Mouse (Mus musculus) urinary bladder, postnatal 4 days (tissue): ENCODE data around the gene Zgpat.

Experiments
- DNase-seq, 2 experiments: peaks; one replicate each; pipeline ENCODE4 v3.0.0; 2021 to 2022; ENCODE audit warnings: low spot score in 2 of 2

Gene Zgpat

DNA sequence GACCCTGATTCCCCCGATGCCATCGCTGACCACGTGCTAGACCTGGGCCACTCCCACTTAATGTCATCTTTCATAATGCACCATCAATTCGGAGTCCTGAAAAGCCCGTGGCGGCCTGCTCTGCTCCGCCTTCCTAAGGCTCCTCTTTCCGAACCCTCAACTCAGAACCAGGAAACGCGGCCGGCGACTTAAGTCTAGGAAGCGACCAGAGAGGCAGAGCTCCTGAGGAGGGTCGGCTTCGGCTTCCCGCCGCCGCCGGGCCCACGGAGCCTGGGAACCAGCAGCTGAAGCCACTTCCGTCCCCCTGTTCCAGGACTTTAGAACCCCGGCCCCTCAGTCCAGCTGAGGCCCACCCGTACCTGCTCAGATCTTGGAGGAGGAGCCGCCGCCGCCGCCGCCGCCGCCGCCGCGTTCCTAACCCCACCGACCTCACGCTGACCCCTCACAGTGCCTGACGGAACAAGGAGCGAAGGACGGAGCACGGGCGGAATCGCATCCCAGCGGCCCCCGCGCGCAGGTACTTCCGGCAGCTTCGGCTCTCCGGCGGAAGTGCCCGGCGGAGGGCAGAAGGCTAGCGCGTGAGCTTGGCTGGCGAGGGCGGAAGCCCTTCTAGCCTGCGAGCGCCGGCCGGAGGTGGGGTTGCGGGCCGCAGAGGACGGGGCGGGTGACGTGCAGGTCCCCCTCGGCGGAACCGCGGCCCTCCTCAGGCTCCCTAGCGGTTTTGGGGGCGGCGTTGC, at the start of gene Zgpat, which contains the start of gene Arfrp1:
TSS of gene Zgpat (plus strand) at position 69 of the 737 bp plus-strand sequence.
TSS of gene Arfrp1 (minus strand) at position 545 of the 737 bp plus-strand sequence.
- peak; percentile 81 to 87 for DNase-seq

DNA sequence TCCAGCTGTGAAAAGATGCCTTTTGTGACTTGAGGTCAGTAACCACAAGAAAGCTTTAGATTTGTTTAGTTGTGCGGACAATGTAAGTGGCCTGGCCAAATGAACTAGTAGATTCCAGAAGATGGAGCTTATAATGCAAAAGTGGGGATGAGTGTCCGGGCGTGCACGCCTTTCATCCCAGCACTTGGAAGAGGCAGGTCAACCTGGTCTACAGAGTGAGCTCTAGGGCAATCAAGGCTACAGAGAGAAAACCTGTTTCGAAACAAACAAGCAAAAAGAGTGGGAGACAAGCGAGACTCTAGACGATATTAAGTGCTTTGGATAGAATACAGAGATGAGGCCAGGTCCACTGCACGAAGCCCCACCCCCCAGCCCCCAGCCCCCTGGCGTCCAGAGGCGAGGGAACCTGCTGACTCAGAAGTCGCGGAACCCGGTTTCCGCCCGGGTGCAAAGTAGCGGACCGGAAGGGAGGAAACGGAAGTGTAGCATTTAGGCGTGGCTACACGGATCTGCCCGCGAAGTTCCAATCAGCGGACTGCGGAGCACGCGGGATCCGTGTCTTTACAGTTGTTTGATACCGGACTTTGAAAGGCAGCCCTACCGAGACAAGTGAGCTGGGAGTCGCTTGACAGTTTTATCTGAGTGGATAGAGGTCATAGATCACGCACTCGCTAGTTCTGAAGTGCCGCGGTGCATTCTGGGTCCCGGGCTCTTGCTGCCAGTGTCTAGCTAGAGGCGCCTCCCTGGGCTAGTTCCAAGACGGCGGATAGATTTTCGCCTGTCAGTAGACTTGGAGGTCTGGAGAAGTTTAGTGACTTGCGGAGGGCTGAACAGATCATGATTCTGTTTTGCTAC, 45.3 kb upstream of the Zgpat start, which contains the start of gene Rtel1:
TSS of gene Rtel1 (plus strand) at position 492 of the 855 bp plus-strand sequence.
- peak; percentile 75 to 82 for DNase-seq

DNA sequence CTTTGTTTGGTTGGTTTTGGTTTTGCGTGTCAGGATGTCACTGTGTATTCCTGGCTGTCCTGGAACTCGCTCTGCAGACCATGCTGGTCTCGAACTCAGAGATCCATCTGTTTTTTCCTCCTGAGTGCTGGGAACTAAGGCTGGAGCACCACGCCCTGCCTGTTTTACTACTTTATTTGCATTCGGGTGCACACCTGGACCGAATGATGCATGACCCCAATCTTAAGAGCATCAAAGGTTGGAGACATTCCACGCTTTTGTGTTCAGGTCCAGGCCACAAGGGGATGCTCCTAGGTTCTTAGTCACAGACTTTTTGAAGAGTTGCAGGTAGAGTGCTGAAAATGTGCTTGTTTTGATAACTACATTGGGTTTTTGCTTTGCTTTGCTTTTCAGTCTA, 44.6 kb upstream of the Zgpat start:
- DNase-seq = no peak

DNA sequence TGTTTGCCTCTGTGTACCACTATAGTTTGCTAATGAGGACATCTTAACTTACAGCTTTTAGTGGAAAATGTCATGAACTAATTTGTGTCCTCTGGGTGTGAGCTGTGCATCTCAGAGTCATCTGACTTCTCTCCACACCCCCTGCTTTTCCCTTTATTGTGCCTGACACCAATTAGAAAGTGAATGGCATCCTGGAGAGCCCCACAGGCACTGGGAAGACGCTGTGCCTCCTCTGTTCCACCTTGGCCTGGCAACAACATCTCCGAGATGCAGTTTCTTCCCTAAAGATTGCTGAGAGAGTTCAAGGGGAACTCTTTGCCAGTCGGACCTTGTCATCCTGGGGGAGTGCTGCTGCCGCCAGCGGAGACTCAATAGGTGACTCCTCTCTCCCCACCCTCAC, 42.6 kb upstream of the Zgpat start:
- DNase-seq = no peak

DNA sequence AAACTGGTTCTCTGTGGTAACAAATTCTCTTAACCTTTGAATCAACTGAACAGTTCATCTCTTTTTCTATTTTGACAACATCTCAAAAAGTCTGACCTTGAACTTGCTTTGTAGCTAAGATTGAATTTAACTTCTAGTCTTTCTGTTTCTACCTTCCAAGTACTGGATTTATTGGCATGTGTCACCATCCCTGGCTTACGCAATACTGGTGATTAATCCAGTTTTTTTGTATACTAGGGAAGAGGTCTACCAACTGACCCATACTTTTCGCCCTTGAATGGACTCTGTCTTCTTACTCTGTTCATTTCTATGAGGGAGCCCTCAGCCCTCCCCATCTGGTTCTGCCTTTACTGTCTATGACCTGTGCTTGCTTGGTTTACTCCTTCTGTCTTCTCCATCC, 38.6 kb upstream of the Zgpat start:
- DNase-seq = no peak

DNA sequence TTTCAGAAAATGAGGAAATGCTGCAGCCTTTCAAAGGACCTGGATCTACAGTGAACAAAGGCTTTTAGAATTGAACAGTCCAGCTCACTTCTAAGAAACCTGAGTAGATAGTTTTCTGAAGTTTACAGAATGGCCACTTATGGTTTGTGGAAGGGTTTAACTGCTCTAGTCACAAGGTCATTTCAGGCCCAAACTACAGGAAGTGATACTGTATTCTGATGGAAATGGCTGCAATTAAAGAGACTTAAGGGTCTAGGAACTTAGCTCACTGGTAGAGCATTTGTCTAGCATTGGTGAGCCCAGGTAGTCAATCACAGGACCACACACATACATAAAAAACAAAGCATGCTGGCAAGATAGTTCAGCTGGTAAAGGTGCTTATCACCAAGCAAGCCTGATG, 32.2 kb upstream of the Zgpat start:
- no peak for DNase-seq

DNA sequence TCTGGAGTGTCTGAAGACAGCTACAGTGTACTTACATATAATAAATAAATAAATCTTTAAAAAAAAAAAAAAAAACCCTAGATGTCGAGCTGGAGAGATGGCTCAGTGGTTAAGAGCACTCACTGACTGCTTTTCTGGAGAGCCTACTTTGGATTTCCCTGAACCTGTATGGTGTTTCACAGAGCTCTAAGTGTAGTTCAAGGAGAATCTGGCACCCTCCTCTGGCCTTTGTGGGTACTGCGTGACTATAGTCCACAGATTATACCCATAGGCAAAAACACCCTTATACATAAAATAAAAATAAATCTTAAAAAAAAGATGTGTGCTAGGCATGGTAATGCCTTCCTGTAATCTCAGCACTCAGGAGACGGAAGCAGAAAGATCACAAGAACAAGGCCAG, 30.7 kb upstream of the Zgpat start:
- DNase-seq = peak in 1 of 2 experiments; percentile 66

DNA sequence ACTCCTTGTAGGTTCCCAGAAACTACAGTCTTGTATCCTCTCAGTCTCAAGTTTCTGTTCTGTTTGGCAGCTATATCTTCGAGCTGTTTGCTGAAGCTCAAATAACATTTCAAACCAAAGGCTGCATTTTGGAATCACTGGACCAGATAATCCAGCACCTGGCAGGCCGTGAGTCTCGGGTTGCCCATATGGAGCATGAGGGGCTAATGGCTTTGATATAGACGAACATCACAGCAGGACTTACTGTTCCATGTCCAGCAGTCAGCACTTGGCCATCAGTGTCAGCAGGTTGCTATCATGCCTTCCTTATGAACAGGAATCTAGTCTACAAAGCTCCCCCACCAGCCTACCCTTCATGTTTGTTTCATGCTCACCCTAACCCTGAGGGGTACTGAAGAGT, 24.3 kb upstream of the Zgpat start:
- no peak for DNase-seq

DNA sequence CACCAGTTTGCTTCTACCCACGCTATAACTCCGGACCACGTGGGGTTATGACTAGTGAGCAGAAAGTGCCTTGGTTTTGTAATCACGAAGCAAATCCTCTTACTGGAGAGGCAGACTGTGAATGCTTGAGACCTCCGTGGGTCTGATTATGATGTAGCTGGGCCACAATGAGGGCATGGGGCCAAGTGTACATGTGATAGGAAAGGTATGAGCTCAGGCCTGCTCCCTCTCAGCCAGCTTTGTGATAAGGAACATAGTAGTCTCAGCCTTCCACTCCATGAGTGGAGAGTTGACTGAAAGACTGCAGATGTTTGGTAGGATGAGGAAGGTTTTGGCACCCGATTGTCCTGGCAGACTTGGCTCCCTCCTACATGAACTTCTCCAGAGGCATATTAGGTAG, 22.0 kb upstream of the Zgpat start:
- no peak for DNase-seq

DNA sequence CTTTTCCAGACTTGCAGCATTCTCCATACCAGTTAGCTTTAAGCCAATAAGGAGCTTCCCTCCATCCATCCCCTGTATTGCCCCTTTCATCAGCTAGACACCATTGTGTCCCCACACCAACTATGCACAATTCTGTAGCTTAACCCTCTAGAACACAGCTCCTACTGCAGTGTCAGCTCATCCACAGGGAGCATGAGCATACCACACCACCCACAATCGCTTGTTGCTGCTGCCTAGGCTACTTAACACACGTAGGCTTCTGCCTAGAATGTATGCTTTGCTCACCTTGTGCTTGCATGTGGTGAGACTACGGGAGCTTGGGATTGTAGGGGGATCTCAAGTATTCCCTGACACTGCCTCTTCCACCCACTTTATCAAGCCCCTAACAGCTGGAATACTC, 7.9 kb upstream of the Zgpat start:
- DNase-seq = no peak

DNA sequence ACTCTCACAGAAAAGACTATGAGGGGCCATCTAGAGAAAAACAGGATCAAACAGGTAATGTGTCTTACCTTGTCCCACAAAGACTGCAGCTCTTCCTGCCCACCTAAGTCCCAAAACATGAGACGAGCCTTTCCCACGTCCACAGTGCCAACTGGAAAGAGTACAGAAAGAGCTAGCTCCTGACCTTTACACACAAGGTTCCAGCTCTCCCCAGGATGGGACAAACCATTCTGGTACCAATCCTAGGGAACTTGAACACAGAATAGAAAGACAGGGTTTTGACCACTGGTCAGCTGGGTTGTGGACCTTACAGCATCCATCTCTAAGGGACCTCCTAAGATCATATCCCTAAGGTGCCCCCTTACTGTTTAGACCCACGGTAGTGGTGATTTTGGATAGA, 782 bp upstream of the Zgpat start:
- no peak for DNase-seq

DNA sequence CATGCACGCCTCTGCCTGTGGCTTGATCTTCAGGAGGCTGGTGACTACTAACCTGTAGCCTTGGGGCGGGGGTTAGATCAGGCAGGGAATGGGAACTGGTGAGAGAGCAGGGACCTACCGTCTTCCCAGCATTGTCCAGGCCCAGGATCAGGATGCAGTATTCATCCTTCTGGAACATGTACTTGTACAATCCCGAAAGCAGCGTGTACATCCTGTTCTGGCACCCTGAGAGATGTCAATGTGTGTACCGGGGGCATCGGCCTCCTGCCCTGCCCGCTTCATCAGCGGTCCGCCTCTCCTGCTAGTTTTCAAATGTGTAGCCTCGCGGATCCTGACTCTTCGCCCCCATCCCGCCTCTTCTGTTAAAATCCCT, 255 bp upstream of the Zgpat start:
- no peak for DNase-seq

DNA sequence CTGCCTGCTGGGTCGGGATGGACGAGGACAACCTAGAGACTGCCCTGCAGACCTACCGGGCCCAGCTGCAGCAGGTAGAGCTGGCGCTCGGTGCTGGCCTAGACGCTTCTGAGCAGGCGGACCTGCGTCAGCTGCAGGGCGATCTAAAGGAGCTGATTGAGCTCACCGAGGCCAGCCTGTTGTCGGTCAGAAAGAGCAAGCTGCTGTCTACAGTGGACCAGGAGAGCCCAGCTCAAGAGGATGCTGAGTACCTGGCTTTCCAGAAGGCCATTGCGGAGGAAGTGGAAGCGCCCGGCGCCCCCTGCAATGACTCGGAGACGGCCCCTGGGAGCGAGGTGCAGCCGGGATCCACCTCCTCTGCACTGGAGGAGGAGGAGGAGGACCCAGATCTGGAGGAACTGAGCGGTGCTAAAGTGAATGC, 937 bp downstream of the Zgpat start:
- DNase-seq = no peak

DNA sequence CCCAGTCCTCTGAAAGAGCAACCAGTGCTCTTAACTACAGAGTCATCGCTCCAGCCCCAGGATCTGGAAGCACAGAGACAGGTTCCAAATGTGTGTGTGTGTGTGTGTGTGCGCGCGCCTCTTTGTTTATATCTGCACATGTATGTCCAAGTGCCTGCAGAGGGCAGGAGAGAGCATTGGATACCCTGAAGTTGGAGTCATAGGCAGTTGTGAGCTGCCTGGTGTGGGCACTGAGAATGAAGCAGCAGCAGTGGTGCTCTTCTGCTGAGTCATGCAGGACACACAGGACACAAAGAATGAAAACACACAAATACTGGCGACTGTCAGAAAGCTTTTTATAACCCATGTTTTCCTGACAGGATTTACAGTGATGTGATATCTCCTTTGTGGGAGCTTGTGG, 5.3 kb downstream of the Zgpat start:
- DNase-seq = no peak

DNA sequence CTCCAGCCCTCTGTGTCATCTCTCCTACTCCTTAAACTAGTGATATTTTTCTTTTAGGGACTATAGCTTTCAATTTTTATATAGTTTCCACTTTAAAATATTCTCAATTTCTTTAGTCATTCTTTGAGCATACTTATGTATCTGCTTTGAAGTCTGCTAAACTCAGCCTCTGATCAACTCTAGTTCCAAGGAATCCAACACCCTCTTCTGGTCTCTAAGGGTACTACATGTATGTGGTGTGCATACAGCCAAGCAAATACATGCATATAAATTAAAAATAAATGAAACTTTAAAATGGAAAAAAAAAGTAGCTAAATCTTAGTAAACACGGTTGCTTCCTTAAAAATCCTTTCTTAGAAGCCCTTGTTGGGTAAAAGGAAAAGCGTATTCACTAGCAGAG, 11.1 kb downstream of the Zgpat start:
- DNase-seq = no peak

DNA sequence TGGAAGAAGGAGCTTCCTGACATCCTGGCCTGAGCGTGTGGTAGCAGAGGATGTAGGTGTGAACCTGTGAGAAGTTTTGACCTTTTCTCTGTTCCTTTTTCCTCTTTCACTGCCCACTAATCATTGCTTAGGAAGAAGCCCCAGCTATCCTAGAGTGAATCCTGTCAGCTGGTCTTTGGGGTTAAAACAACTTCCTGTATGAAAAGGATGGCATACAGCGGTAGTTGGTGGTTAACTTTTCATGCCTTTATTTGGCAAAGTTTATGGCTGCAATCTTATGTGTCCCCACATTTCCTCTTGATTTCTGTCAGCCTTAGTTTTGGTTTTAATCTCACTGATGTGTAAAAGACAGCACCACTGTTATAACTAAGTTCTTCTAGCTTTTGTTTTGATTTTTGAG, 12.5 kb downstream of the Zgpat start:
- no peak for DNase-seq

DNA sequence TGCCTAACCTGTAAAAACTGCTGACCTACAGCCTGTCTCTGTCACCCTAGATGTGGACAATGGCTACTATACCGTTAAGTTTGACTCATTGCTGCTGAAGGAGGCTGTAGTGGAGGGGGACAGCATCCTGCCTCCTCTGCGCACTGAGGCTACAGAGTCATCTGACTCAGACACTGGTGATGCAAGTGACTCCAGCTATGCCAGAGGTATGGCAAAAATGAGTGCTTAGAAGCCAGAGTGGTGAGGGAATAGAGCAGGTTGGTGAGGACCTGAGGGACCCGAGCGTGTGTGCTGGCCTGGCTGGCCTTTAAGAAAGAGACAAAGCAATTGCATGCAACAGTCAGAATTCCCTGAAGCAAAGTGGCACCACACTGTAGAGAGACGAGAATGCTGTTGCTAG, 14.0 kb downstream of the Zgpat start:
- no peak for DNase-seq

DNA sequence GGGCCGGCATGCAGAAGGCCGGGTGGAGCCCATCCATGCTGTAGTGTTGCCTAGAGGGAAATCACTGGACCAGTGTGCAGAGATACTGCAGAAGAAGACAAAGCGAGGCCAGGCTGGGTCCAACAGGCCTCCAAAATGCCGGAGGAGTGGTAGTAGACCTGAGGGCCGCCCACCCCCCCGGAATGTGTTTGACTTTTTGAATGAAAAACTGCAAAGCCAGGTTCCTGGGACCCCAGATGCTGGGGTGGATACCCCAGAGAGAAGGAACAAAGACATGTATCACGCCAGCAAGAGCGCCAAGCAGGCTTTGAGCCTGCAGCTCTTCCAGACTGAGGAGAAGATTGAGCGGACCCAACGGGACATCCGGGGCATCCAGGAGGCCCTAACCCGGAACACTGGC, 15.1 kb downstream of the Zgpat start, which contains the start of gene Lime1:
TSS of gene Lime1 (plus strand) at position 301 of the 400 bp plus-strand sequence.
- DNase-seq = no peak

DNA sequence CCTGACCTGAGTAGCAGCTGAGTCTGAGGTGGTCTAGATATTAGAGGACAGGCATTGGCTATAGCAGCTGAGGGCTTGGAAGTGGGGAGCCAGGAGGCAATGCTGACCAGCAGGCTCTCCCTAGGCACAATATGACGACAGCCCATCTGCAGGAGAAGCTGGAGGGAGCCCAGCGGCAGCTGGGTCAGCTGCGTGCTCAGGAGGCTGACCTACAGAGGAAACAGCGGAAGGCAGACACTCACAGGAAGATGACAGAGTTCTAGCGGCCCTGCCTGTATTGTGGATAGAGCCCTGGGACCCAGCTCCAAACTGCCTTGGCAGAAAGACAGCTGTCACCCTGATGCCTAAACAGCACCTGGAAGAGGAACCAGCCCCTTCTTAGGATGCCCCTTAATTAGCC, 15.5 kb downstream of the Zgpat start:
- DNase-seq = no peak

DNA sequence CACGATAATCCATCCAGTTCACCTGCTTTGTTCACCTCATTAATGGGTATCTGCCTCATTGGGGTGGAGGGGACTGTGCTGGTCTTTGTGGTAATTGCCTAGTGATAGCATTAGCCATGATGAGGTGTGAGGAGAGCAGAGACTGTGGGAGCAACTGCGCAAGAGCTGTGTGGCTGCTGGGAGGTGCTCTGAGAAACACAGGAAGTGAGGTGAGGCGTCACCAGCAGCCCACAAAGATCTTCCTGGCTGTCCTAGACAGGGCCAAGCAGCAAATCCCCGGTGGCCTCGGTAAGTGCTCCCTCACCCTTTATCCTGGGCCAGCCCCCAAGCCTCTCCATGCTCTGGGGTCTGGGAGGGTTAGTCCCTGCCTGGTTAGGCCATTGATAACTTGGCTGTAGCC, 16.4 kb downstream of the Zgpat start:
- no peak for DNase-seq

DNA sequence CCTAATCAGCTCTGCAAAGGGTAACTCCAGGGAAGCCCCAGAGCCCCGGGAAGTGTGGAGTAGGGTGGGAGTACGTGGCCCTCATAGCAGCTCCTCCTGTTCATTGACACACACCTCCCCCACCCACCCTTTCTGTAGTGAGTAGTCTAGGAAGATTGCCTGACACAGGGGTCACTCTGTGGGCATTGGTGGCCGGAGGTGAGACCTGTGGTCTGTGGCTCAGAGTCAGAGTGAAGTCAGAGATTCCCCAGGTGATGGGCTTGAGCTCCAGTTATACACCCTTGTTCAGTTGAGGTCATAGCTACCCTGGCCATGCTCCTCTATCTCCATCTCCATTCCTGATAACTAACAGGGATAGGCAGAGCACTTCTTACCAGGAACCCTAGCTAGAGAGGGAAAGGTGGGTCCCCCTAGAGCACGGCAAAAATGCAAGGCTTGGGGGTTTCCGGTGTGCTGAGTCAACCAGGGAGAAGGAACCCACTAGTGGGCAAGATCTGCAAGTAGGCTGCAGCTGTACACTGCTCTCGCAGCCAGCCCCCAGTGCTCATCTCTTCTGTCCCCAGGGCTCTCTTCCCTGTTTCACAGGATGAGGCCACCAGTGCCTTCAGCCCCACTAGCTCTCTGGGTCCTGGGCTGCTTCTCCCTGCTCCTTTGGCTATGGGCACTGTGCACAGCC, 17.0 kb downstream of the Zgpat start:
- DNase-seq = no peak

DNA sequence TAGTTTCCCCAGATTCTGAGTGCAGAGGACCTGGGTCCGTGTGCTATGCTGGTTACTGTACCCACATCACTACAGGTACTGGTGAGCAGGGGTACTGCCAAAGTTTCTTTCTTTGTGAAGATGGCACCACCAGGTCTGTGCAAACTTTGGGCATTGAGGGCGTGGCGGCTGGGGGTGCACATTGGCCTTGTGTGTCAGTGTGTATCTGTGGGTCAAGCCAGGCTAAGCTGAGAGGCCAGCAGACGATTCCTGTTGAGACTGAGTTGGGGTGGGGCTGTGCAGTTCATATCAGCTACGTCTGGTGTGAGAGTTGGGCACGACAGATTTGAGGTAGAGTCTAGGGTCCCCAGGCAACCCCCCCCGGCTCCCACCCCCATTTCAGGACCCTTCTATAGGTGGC, 19.7 kb downstream of the Zgpat start:
- no peak for DNase-seq
